Mouse (Mus musculus): ENCODE measurements around the gene Xpc.

Gene Xpc

DNA sequence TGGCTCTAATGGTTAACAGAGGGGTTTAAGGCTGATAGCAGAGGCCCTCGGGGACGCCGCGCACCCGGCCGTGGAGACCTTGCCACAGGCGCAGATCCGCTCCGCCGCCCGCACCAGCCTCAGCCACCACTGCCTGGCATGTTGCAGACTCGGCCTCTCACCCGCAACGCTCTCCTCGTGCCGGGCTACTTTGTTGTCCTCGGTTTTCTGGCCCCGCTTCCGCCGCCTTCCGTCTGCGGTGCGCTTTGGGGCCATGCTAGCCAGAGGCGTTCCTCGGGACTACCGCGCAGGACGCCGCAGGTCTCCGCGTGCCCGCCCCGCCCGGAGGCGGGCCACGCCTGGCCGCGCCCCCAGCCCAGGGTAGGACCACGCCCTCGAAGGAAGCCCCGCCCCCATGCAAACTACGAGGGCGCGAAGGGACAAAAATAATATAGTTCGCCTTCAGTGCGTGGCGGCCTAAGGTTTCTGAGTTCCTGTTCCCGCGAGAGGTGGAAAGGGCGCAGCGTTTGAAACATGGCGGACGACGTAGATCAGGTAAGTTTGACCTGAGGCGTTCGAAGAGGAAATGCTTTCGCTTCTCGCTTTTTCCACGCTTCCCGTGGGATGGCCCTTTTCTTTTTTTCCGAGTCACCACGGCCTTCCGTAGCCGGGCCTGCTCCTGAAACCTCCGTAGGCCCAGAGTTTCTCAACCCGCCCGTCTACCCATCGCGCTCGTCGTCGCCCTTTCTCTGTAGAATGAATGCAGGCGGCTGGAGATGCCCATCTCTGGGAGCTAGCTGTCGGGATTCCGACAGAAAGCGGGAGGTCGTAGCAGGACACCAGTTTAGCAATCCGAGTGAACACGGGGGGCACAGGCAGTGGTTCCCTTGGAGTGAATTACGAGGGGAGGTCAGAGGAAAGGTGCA, at the start of gene Xpc, which contains the start of gene Lsm3:
Gene Xpc, minus strand, starts transcription at position 344 of the 905 bp plus-strand sequence.
Gene Lsm3, plus strand, starts transcription at position 384 of the 905 bp plus-strand sequence.
- DNase-seq, result peak; percentile 98

GRCm38 (mm10) chr6:91563031-91563430, 47.3 kb upstream of the Xpc start:
- peak; percentile 76 to 84 for DNase-seq

GRCm38 (mm10) chr6:91560186-91560585, 44.5 kb upstream of the Xpc start:
- peak; percentile 89 to 91 for DNase-seq

DNA sequence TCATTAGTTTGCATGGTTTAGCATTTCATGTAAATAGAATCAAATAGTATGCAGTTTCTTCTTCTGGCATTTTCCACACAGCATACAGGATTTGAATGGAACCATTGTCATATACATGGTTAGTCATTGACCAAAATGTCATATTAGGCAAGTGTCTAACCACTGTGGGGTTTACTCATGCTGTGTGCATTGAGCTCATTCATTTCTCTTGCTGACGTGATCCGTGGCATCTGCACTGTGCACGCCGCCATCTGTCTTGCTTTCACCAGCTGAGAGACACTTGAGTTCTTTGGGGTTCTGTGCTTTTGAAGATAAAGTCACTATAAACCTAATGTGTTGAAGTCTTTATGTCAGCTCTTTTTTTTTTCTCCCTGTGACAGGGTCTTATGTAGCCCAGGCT, 43.7 kb upstream of the Xpc start:
- no peak for DNase-seq

DNA sequence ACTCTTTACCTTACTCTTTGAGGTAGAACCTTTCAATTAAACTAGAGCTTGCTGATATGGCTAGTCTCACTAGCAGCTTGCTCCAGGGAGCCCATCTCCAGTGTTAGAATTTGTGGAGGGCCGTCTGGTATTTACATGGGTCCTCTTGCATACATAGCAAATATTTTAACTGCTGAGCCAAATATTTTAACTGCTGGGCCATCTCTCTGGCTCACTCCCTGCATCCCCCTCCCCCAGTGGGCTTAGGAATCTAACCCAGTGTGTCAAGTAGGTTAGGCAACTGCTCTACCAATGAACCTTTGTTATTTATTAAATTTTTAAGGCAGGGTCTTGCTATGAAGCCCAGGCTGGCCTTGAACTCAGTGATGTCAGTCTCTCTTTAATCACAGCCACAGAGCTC, 42.9 kb upstream of the Xpc start:
- no peak for DNase-seq

DNA sequence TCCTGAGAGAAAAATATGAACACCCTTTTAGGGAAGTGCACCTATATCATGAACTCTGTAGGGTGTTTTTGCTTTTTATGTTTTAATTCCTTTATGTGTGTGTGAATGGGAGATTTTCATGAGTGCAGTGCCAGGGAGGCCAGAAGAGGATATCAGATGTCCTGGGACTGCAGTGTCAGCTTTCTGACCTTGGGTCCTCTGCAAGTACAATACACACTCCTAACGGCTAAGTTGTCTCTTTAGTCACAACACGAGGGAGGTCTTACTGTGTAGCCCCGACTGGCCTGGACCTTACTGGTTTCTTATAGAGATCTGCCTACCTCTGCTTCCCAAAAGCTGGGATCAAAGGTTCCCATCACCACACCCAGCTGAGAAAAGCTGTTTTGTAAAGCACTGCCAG, 37.0 kb upstream of the Xpc start:
- DNase-seq, result no peak

GRCm38 (mm10) chr6:91551671-91552070, 36.0 kb upstream of the Xpc start:
- no peak for DNase-seq

DNA sequence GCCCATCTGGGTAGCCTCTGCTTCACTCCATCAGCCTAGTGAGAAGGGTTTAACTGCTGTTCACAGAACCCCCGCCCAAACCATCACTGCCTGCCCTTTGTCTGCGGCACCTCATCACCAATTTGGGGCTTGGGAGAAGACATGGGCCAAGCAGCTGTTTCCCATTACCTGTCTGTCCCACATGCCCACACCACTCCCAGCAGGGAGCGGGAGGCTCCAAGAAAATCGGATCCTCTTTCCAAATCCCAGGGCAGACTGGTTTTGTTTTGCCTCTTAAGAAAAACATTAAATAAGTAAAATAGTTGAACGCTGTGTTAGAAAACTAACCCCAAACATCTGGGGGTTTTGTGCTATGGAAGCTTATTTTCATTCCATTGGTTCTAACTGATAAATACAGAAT, 33.9 kb upstream of the Xpc start:
- no peak for DNase-seq

- no peak for DNase-seq
Observed at GRCm38 (mm10) chr6:91547313-91547712, 31.6 kb upstream of the Xpc start.

GRCm38 (mm10) chr6:91546241-91546884, 30.7 kb upstream of the Xpc start:
- peak in 1 of 2 experiments; percentile 18 for DNase-seq

DNA sequence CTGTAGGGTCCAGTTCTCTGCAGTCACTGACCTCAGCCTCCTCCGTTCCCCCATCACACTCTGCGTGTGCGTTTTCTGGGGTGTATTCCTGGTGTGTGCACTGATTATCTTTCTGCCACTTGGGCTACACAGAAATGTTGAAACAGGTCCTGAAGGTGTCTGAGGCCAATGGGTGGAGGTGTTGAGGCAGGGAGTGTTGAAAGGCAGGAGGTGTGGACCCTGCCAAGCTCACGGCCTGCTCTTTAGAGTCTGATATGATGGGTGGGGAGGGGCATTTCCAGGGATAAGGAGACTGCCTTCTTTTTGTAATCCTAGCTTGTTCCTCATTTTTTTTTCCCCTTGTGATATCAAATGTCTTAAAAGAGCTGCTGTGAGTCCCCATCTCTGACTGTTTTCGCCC, 27.4 kb upstream of the Xpc start:
- DNase-seq, result no peak

DNA sequence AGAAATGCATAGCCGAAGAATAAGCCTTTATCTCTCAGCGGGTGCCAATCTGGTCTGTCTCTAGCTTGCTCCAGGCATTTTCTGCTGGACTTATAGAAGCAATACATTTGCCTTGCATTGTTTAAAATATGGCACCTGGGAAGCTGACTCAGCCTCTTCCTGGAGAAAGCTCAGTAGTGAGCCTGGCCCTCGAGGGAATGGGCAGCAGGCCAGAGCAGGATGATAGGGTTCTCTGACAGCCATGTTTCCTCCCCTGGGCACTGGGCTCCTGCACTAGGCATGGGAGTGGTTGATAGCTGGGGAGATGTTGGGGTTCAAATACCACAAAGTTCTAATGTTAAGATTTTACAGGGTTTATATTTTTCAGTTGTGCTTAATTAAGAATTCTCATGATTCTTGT, 25.6 kb upstream of the Xpc start:
- DNase-seq, result no peak

- DNase-seq, result peak; percentile 77 to 86
Observed at GRCm38 (mm10) chr6:91536047-91536765, 20.5 kb upstream of the Xpc start.

GRCm38 (mm10) chr6:91535231-91535630, 19.5 kb upstream of the Xpc start:
- DNase-seq, result no peak

DNA sequence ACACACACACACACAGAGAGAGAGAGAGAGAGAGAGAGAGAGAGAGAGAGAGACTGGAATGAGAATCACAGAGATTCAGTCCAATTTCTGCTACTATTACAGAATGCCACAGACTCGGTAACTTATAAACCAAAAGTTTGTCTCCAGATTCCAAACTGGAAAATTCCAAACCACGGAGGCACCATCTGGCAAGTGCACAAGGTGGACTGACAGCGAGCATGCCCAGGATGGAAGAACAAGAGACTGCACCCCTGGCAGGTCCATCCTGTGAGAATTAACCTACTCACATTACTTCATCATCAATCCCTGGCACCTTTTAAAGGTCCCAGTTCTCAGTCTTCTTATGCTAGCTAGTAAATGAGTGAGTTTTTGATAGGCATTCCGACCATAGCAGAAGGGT, 18.6 kb upstream of the Xpc start:
- DNase-seq, result peak; percentile 64 to 85

GRCm38 (mm10) chr6:91533771-91534170, 18.1 kb upstream of the Xpc start:
- peak; percentile 32 to 45 for DNase-seq

DNA sequence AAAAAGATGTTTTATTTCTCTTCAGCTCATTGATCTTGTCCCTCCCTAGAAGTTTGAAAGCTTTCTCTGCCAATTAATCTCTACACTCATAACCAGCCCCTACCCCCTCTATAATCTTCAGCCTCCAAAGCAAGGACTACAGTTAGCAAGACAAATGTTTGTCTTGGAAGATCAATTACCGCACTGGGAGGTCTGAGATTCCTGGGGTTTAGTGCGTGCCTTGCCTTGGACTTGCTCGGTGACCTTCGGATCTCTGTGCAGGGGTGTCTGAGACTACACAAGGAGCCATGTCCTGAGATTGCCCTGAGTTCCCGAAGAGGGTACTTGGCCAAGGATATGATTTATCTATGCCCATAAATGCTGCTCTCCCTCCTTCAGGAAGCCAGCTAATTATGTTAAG, 17.7 kb upstream of the Xpc start:
- peak; percentile 71 to 89 for DNase-seq

- DNase-seq, result no peak
Observed at GRCm38 (mm10) chr6:91532661-91533060, 17.0 kb upstream of the Xpc start.

GRCm38 (mm10) chr6:91531276-91531675, 15.6 kb upstream of the Xpc start:
- DNase-seq, result no peak

DNA sequence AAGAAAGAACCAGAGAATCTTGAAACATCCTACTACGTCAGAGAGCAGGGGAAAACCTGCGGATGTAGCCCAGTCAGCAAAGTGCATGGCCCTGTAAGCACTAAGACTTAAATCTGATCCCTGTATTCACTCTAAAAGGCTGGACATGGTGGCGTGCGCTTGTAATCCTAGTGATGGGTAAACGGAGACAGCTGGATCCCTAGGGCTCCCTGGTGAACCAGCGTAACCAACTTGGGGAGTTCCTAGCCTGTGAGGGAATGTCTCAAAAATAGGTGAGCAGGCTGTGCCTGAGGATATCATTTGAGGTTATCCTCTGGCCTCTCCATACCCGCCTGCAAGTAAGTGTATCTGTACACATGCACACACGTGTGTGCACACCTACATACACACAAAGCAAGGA, 15.0 kb upstream of the Xpc start:
- no peak for DNase-seq

DNA sequence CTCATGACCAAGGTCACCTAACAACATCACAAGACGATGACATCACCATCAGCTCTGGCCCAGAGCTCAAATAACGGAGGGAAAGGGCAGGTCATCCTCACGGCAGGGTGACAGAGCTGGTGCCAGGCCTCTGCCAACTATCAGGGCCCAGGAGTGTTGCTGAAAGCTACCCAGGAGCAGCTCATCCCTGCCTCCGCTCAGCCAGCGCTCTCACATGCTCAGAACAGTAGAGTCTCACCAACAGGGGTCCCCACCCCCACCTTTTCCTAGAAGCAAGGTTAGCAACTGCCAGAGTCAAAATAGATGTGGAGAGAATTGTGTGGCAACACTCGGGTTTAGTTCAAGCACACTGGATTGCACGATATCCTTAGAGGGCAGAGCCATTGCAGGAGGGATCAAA, 12.6 kb upstream of the Xpc start:
- peak; percentile 35 to 47 for DNase-seq

DNA sequence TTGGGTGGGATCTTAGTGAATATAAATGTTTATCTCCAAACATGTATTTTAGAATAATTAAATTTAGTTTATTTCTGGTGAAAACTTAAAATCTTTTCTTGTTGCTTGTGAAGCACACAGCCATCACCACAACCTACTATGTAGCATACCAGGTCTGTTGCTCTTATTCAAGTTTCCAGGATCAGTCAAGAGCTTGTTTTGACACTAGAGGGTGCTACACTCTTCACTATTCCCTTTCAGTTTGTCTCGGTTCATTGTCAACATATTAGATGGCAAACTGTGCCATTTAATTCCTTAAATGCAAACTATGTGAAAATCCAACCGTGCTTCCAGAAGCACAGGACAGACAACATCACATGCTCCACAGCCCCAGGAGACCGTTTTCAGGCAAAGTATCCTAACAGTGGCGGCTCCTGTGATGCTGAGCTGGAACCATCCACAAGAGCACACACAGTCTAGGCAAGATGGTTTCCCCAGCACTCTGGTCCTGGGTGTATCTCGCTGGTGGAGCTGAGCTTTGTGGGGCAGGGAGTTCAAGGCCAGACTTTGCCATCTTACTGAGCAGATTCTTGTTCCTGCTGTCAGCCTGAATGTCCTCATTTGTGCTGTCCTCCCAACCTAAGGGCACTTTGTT, 11.7 kb upstream of the Xpc start:
- peak; percentile 14 to 65 for DNase-seq

- DNase-seq, result no peak
Observed at GRCm38 (mm10) chr6:91525544-91525943, 9.9 kb upstream of the Xpc start.
